Mouse (Mus musculus) left cerebral cortex, adult 9 months (tissue): Measurements from ENCODE around the gene Lamtor2.

Experiments
- DNase-seq, 2 experiments: peaks; one replicate each; pipeline ENCODE4 v3.0.0; 2022; ENCODE audit warnings: low spot score in 2 of 2

Lamtor2 gene

GRCm38 (mm10) chr3:88568615-88569014, 15.7 kb upstream of the Lamtor2 start:
- no peak for DNase-seq

DNA sequence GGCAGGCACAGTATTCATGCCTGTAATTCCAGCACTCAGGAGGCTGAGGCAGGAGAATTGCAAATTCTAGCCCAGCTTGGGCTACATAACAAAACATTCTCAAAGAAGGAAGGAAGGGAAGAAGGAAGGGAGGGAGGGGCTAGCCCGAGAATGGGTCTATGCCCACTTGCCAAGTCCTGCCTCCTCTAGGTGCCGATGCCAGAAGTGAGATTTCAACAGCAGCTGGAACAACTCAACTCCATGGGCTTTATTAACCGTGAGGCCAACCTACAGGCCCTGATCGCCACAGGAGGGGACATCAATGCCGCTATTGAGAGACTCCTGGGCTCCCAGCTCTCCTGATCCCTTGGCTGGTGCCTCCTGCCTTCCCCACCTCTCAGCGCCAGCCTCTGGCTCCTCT, 15.0 kb upstream of the Lamtor2 start:
- no peak for DNase-seq

- DNase-seq = no peak
Observed at GRCm38 (mm10) chr3:88566536-88567061, 13.7 kb upstream of the Lamtor2 start.

DNA sequence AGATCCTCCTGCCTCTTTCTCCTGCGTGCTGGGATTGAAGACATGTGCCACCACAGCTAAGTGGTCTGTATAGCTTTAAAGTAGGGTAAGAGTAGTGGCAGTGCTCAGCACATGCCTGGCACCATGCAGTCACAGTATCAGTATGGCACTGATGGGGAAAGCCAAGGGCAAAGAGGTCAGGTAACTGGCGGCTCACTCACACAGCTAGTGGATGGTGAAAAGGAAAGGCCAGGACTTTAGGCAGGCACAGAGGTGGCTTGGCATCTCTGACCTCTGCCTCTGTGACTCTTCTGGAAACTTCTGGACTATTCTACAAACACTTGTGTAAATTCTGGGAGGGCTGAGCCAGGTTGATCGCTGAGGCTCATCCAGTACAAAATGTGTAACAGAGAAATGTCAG, 13.2 kb upstream of the Lamtor2 start:
- no peak for DNase-seq

- no peak for DNase-seq
Observed at GRCm38 (mm10) chr3:88563966-88564365, 11.1 kb upstream of the Lamtor2 start.

DNA sequence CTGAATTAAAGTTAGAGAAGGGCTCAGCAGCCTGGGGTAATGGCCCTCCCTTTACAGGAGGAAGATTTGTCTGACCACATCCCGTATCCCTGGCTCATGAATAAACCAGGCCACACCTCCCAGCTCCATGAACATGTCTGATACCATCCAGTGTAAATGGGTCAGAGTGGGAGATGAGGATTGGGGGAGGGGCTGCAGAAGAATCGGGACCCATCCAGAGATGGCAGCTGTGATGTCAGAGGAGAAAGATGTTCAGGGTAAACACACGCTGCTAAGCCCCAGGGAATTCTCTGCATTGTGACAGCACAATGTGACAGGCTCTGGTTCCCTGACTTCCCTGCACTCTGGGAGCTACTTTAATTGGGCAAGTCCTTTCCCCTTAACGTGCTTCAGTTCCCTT, 10.6 kb upstream of the Lamtor2 start:
- DNase-seq = no peak

DNA sequence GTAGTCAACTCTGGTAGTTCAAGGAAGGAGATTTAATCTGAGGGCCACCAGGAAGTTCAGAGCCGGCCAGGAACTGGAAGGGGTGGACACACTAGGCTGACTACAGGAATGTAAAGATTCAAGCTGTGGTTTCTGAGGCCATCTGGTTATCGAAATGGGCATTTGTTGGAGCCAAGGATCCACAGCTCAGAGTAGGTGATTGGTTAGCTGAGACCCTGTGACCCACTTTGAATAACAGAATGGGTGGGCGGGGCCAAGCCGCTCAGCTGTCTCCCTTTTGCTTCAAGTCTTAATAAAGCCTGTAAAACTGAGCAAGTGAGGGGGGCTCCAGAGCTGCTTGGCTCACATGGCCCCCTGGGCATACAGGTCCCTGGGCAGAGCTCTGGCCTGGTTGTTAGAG, 9.1 kb upstream of the Lamtor2 start:
- DNase-seq = no peak

DNA sequence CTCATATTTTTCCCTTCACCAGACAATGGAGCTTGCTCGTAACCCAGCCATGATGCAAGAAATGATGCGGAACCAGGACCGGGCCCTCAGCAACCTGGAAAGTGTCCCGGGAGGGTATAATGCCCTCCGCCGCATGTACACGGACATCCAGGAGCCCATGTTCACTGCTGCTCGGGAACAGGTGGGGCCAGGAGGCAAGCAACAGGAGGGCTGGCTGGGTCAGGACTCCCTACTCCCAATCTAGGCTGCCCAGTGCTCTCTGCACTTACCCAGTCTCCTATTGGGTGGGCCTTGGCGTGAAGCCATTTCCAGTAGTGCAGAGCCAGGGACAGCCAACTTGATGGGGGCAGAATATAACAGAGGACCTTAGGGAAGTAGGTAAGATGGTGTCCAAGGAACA, 6.7 kb upstream of the Lamtor2 start:
- DNase-seq = no peak

DNA sequence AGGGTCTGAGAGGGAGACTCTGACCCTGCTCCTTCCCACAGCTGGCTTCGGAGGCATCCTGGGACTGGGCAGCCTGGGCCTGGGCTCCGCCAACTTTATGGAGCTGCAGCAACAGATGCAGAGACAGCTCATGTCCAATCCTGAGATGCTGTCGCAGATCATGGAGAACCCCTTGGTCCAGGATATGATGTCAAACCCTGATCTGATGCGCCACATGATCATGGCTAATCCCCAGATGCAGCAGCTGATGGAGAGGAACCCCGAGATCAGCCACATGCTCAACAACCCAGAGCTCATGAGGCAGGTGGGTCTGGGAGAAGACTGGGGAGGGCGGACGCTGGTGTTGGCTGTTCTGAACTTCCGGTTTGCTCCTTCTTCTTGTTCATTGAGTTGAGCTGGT, 3.7 kb upstream of the Lamtor2 start:
- DNase-seq = no peak

GRCm38 (mm10) chr3:88555731-88556130, 2.9 kb upstream of the Lamtor2 start:
- no peak for DNase-seq

DNA sequence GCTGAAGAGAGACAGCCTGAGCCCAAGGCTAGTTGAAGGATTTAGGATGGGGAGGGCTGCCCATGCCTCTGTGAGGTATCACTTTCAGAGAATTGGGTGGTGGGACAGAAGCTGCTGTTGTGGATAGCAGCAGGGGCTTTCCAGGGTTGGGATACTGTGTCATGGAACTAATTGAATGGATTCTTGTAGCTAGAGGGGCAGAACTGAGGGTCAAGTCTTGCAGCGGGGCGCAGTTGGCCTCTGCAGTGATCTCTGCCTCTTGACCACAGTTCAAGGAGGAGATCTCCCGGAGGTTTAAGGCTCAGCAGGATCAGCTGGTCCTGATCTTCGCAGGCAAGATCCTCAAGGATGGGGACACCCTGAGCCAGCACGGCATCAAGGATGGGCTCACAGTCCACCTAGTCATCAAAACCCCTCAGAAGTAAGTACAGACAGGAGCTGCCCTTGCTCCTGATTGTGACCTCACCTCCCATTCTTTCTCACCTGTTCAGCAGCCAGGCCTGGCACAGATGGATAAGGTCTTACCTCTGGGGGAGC, 2.3 kb upstream of the Lamtor2 start:
- no peak for DNase-seq

- DNase-seq = peak in 1 of 2 experiments; percentile 42
Observed at GRCm38 (mm10) chr3:88553880-88554586, 1.2 kb upstream of the Lamtor2 start.

- DNase-seq = peak in 1 of 2 experiments; percentile 87
Observed at GRCm38 (mm10) chr3:88553525-88553879, 628 bp upstream of the Lamtor2 start, which contains the start of gene Ubqln4. TSS of gene Ubqln4 (plus strand) at chr3:88553758.

GRCm38 (mm10) chr3:88552082-88552645, 710 bp downstream of the Lamtor2 start:
- DNase-seq = no peak

DNA sequence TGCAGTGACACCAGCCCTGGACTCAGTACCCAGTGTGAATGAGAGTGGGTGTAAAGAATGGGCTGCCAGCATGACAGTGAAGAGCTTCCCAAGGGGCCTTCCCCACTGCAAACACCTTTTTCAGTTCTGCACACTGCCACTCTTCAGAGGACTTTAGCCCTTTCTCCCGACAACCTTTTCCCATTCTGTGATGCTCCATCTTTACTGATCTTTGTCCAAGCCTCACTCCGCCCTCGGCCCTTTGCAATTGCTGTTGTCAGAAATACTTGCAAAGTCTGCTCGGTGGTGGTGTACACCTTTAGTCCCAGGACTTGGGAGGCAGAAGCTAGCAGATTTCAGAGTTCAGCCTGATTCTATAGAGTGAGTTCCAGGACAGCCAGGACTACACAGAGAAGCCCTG, 1.3 kb downstream of the Lamtor2 start:
- no peak for DNase-seq

- no peak for DNase-seq
Observed at GRCm38 (mm10) chr3:88548180-88548917, 4.5 kb downstream of the Lamtor2 start, which contains the start of gene Rab25. TSS of gene Rab25 (minus strand) at chr3:88548300.

DNA sequence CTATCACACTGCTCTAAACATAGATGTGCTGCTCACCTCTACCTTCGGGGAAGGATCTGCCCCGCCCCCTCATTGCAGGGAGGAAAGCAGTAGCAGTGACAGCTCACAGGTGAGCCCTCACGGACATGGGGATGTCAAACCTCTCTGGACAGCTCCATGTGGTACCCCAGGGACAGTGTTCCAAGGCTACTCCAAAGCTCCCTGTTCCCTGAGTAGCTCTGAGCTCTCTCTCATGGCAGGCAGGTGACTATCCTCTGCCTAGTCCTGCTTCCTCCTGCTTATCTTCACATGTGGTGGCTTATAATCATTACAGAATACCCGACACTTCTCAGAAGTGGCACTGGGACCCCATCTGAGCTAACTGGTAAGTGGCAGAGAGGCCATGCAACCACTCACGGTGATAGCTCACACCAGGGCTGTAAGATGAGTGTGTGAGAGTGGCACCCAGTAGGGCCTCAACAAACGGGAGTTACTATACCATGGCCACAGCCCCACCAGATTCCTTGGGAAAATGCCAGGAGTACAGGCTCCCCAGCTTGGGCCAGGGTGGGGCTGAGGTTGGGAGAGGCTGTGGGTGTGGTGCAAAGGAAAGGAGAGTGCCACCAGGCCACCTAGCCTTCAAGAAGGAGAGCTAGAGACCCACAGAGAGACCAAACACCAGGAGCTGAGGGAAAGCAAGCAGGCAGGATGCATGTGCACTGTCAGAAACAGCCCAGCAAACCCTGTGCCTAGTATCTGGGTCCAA, 6.0 kb downstream of the Lamtor2 start:
- DNase-seq = no peak

GRCm38 (mm10) chr3:88544955-88545591, 7.8 kb downstream of the Lamtor2 start:
- DNase-seq = no peak

GRCm38 (mm10) chr3:88544514-88544913, 8.4 kb downstream of the Lamtor2 start:
- no peak for DNase-seq

GRCm38 (mm10) chr3:88543651-88544410, 9.0 kb downstream of the Lamtor2 start:
- no peak for DNase-seq
